Mouse (Mus musculus) neural tube, embryonic 11.5 days (tissue): ENCODE measurements at regions not wholly inside any gene's neighbourhood (a gene's known extent, or its start where the extent isn't known, plus 50 kb on each side); places are given as distances from the start of the nearest gene placed in this dataset.

Source experiments
- ATAC-seq: fragments of 200-750 bp; cut with Nextera tagmentation; 2 replicates; pipeline ENCODE4 v1.8.0; 2017; ENCODE audit warnings: moderate number of reproducible peaks, mild to moderate bottlenecking, moderate TSS enrichment, moderate library complexity; ENCODE audit not compliant: insufficient read depth, low FRiP score, low TSS enrichment
- DNase-seq: peaks from one replicate; pipeline ENCODE4 v3.0.0-alpha.2; 2015; ENCODE audit warnings: low spot score
- H3K27ac ChIP-seq: fragments of 300-500 bp; sonication (generic); 2 replicates; pipeline ENCODE4 v1.5.1; 2014; ENCODE audit warnings: low read depth, mild to moderate bottlenecking, low read length
- H3K27me3 ChIP-seq: fragments of 300-500 bp; sonication (generic); 2 replicates; pipeline ENCODE4 v1.6.1; 2014; ENCODE audit warnings: mild to moderate bottlenecking, low read length, mixed read lengths; ENCODE audit not compliant: control insufficient read depth, insufficient read depth
- H3K36me3 ChIP-seq: fragments of 300-500 bp; sonication (generic); 2 replicates; pipeline ENCODE4 v1.6.1; 2014; ENCODE audit warnings: mild to moderate bottlenecking, low read length, moderate library complexity, mixed read lengths; ENCODE audit not compliant: control insufficient read depth, insufficient read depth
- H3K4me1 ChIP-seq: fragments of 300-500 bp; sonication (generic); 2 replicates; pipeline ENCODE4 v1.6.1; 2014; ENCODE audit warnings: low read length, mixed read lengths; ENCODE audit not compliant: control insufficient read depth, insufficient read depth
- H3K4me2 ChIP-seq: fragments of 300-500 bp; sonication (generic); 2 replicates; pipeline ENCODE4 v1.6.1; 2014; ENCODE audit warnings: low read depth, mild to moderate bottlenecking, moderate library complexity
- H3K4me3 ChIP-seq: fragments of 300-500 bp; sonication (generic); 2 replicates; pipeline ENCODE4 v1.5.1; 2014; ENCODE audit warnings: low read depth, low read length
- H3K9ac ChIP-seq: fragments of 300-500 bp; sonication (generic); 2 replicates; pipeline ENCODE4 v1.6.1; 2014; ENCODE audit warnings: mild to moderate bottlenecking, low read length
- H3K9me3 ChIP-seq: fragments of 300-500 bp; sonication (generic); 2 replicates; pipeline ENCODE4 v1.6.1; 2016; ENCODE audit warnings: low read length; ENCODE audit not compliant: control insufficient read depth
- WGBS: fragments of 180-500 bp; shearing (Covaris S2); extraction: QIAGEN DNeasy Blood & Tissue Kit; methylation state at CpG from one replicate; pipeline ENCODE4 v1.1.7; 2014; 5-methylcytosine and 5-hydroxymethylcytosine counted together

DNA sequence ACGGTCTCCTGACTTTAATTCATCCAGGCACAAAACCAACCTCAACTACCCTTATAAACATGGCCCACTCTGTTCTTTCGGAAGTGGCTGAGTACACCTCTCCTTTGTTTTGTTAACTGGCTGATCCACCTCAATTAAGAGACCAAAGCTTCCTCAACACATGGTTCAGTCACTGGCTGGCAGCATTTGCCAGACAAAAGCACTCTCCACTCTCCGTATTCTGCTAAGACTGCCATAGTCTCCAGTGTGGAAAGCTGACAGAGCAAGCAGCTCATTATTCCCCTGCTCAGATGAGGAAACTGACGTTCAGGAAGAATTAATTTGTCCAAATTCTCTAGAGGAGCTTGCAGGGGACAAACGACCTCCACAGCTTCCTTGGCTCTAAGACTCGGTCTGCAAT, 56.5 kb upstream of the Clint1 start:
- H3K9ac ChIP-seq, result no peak overlapping the region
- no peak overlapping the region for H3K27ac ChIP-seq
- no peaks in the 10 kb centered on the region for H3K27me3 ChIP-seq
- 40% methylated on average over 6 of the region's 6 CpGs for WGBS
- H3K4me2 ChIP-seq, result no peak overlapping the region
- no peak overlapping the region for H3K4me3 ChIP-seq
- H3K36me3 ChIP-seq, result no peaks in the 10 kb centered on the region
- H3K4me1 ChIP-seq, result no peaks in the 10 kb centered on the region; the same call in 1 of the 2 replicates
- H3K9me3 ChIP-seq, result no peaks in the 10 kb centered on the region
- no peak for ATAC-seq
- no peak for DNase-seq

DNA sequence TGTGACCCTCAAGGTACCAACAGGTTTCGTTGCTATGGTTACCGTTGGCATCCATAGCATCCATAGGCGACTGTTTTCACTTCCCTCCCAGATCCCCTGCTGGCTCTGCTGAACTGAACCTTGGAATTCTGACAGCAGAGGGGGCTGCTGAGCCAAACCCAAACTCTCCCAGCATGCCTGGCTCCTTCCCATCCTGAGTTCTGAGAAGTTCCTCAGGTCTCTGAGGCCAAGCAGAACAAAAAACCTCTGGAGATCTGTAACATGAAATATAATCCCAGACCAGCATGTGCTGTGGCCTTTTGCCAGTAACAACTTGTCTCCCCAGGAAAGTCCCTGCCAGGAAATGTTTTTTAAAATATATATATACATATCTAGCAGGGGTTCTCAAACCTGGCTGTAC, 56.1 kb upstream of the Clint1 start:
- Histone ChIP-seq H3K27ac (no peak overlapping the region), H3K4me2 (no peak overlapping the region), H3K27me3 (no peaks in the 10 kb centered on the region), H3K9ac (no peak overlapping the region), H3K4me1 (no peaks in the 10 kb centered on the region; the same call in 1 of the 2 replicates), H3K9me3 (no peaks in the 10 kb centered on the region), H3K4me3 (no peak overlapping the region), H3K36me3 (no peaks in the 10 kb centered on the region)
- DNase-seq (peak; percentile 73), ATAC-seq (no peak)
- WGBS, result 12% methylated on average over 3 of the region's 3 CpGs

DNA sequence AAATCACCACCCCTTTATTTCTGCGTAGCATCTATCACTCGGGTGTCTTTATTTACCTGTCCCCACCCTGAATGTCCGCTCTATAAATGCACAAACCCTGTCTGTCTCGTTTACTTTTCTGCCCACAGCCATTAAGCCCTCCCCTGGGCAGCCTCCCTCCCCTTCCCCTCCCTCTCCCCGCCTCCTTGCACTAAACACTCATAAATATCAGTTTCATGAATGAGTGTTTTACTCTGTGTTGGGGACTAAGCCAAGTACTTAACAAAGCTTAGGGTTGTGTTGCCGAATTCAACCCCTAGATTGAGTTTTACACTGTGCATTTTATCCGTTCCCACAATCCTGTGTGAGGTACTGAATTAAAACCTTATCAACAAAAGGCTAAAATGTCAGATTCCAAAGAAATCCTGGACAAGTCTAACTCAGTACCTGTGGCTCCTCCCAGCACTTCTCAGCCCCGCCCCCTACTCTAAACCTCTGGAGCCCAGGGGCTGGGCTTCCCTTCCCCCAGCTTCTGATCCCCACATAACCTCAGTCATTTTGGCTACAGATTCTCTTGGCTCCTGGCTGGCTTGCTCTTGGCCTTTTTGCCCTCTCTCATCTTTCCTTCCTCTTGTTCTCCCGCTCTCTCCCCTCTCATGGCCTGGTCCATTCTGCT, 52.0 kb upstream of the Clint1 start:
- Histone ChIP-seq H3K27ac (no peak overlapping the region), H3K27me3 (no peaks in the 10 kb centered on the region)
- DNase-seq, result no peak

More for the DNA sequence above, 52.0 kb upstream of the Clint1 start:
- WGBS, result 34% methylated on average over 9 of the region's 9 CpGs
- Histone ChIP-seq H3K4me3 (no peak overlapping the region), H3K4me2 (no peak overlapping the region), H3K9ac (no peak overlapping the region), H3K36me3 (no peaks in the 10 kb centered on the region), H3K9me3 (no peaks in the 10 kb centered on the region), H3K4me1 (no peaks in the 10 kb centered on the region; the same call in 1 of the 2 replicates)
- ATAC-seq, result no peak
